ENCODE assay signal across 18 mouse cellular contexts in the genomic region with DNA sequence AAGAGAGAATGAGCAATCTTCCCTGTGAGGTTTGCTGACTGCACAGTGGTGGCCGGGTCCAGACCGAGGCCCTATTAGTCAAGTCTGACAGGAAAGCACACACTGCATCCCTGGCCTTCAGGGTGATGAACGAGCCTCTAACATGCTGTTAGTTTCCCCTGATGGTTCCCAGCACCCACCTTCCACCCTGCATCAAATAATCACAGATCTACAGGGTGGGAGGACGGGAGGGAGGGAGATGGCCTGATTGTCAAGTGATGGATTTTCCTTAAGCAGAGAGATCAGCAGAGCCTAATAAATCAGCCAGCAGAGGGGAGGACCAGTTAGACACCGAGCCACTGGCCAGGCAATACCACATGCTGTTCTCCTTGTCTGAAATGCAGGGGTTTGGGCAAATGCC.
DNase-seq lines count a peak whose midpoint lies in the region; ATAC-seq lines count a peak whose summit lies in the region.
"Had no signal": no experiment of that assay in that cellular context is flagged by ENCODE, and none has a peak within 500 bp of the region (broad histone marks: within the 10 kb centered on the region; RNA-seq: fewer than 3 reads in every experiment).

No protein-coding gene starts in this region.

- H3K4me3 ChIP-seq in hindbrain, embryonic 10.5 days: no peak overlapping the region
- H3K4me3 ChIP-seq in hindbrain, embryonic 14.5 days (replicated peaks; ENCODE audit: low read length): no peak overlapping the region
- H3K4me3 ChIP-seq in neural tube, embryonic 15.5 days (replicated peaks): no peak overlapping the region
- H3K4me3 ChIP-seq in hindbrain, embryonic 13.5 days: no peak overlapping the region
- H3K4me3 ChIP-seq: forebrain, embryonic 13.5 days; heart, embryonic 15.5 days; hindbrain, embryonic 15.5 days; midbrain, embryonic 12.5 days; myocyte had no signal

- ATAC-seq in hindbrain, embryonic 14.5 days (ENCODE audit: low FRiP score): no peak
- ATAC-seq in neural tube, embryonic 15.5 days (ENCODE audit: low FRiP score): no peak
- ATAC-seq in hindbrain, embryonic 13.5 days (ENCODE audit: low FRiP score): no peak
- ATAC-seq: forebrain, embryonic 13.5 days; liver, postnatal 0 days had no signal

- no peaks in the 10 kb centered on the region for H3K36me3 ChIP-seq in hindbrain, embryonic 10.5 days
- no peaks in the 10 kb centered on the region for H3K36me3 ChIP-seq in hindbrain, embryonic 14.5 days (replicated peaks; ENCODE audit: control insufficient read depth, insufficient read depth)
- no peaks in the 10 kb centered on the region for H3K36me3 ChIP-seq in neural tube, embryonic 15.5 days
- no peaks in the 10 kb centered on the region for H3K36me3 ChIP-seq in hindbrain, embryonic 13.5 days
- H3K36me3 ChIP-seq: heart, embryonic 15.5 days; hindbrain, embryonic 15.5 days; midbrain, embryonic 12.5 days had no signal

- no peaks in the 10 kb centered on the region for H3K27me3 ChIP-seq in hindbrain, embryonic 10.5 days (ENCODE audit: insufficient read depth, poor library complexity, severe bottlenecking)
- H3K27me3 ChIP-seq in hindbrain, embryonic 14.5 days (ENCODE audit: control insufficient read depth, insufficient read depth, low read length): no peaks in the 10 kb centered on the region
- H3K27me3 ChIP-seq in neural tube, embryonic 15.5 days (replicated peaks): no peaks in the 10 kb centered on the region
- H3K27me3 ChIP-seq in hindbrain, embryonic 13.5 days: no peaks in the 10 kb centered on the region
- H3K27me3 ChIP-seq: forebrain, embryonic 13.5 days; heart, embryonic 15.5 days; hindbrain, embryonic 15.5 days; midbrain, embryonic 12.5 days had no signal

- H3K9ac ChIP-seq in hindbrain, embryonic 14.5 days: no peak overlapping the region
- no peak overlapping the region for H3K9ac ChIP-seq in neural tube, embryonic 15.5 days (replicated peaks)
- no peak overlapping the region for H3K9ac ChIP-seq in hindbrain, embryonic 13.5 days
- H3K9ac ChIP-seq: forebrain, embryonic 13.5 days; heart, embryonic 15.5 days; hindbrain, embryonic 15.5 days; liver, postnatal 0 days; midbrain, embryonic 12.5 days had no signal

- 34% methylated on average over 5 of the region's 5 CpGs for WGBS in hindbrain, embryonic 10.5 days
- 24% methylated on average over 5 of the region's 5 CpGs for WGBS in hindbrain, embryonic 14.5 days
- 15% methylated on average over 5 of the region's 5 CpGs for WGBS in neural tube, embryonic 15.5 days
- 23% methylated on average over 5 of the region's 5 CpGs for WGBS in hindbrain, embryonic 13.5 days

- H3K4me2 ChIP-seq in hindbrain, embryonic 14.5 days (replicated peaks): no peak overlapping the region
- no peak overlapping the region for H3K4me2 ChIP-seq in neural tube, embryonic 15.5 days
- H3K4me2 ChIP-seq in hindbrain, embryonic 13.5 days: no peak overlapping the region
- H3K4me2 ChIP-seq: forebrain, embryonic 13.5 days; heart, embryonic 15.5 days; hindbrain, embryonic 15.5 days; midbrain, embryonic 12.5 days had no signal

- DNase-seq in hindbrain, embryonic 10.5 days (ENCODE audit: low spot score): peak; percentile 15
- DNase-seq in hindbrain, embryonic 14.5 days (ENCODE audit: low spot score): no peak
- peak; percentile 61 for DNase-seq in neural tube, embryonic 10.5 days (ENCODE audit: extremely low spot score, low spot score)
- no peak for DNase-seq in lung, adult 18-20 months
- no peak for DNase-seq in left cerebral cortex, postnatal 36 days (ENCODE audit: low spot score in 2 of 2)
- DNase-seq: adrenal gland, adult 8-10 months; cerebellum, postnatal 14 days; layer of hippocampus, postnatal 36 days; liver, postnatal 0 days; lung, postnatal 36 days; right cerebral cortex, postnatal 14 days had no signal

- peaks cover 6% of the 10 kb centered on the region for H3K4me1 ChIP-seq in hindbrain, embryonic 10.5 days (replicated peaks)
- 0 out of 2 replicates have a peak, but pooled peaks cover 6% of the 10 kb centered on the region for H3K4me1 ChIP-seq in hindbrain, embryonic 14.5 days (replicated peaks; ENCODE audit: control insufficient read depth, insufficient read depth, low read length)
- H3K4me1 ChIP-seq in neural tube, embryonic 15.5 days: no peaks in the 10 kb centered on the region
- H3K4me1 ChIP-seq in hindbrain, embryonic 13.5 days (replicated peaks): peaks cover 8% of the 10 kb centered on the region
- H3K4me1 ChIP-seq: forebrain, embryonic 13.5 days; heart, embryonic 15.5 days; midbrain, embryonic 12.5 days had no signal

- H3K27ac ChIP-seq in hindbrain, embryonic 10.5 days: peak overlapping the region; percentile 53; the same call in 1 of the 2 replicates
- no peak overlapping the region for H3K27ac ChIP-seq in hindbrain, embryonic 14.5 days
- H3K27ac ChIP-seq in neural tube, embryonic 15.5 days (replicated peaks): no peak overlapping the region
- peak overlapping the region; percentile 36; the same call in 1 of the 2 replicates for H3K27ac ChIP-seq in hindbrain, embryonic 13.5 days
- H3K27ac ChIP-seq: forebrain, embryonic 13.5 days; heart, embryonic 15.5 days; hindbrain, embryonic 15.5 days; midbrain, embryonic 12.5 days had no signal

- intact Hi-C loops in left cerebral cortex, postnatal 36 days (cut with DNase I): no loop called here

- no peaks in the 10 kb centered on the region for H3K9me3 ChIP-seq in hindbrain, embryonic 10.5 days
- H3K9me3 ChIP-seq in hindbrain, embryonic 14.5 days (ENCODE audit: control insufficient read depth, low read length): no peaks in the 10 kb centered on the region
- no peaks in the 10 kb centered on the region for H3K9me3 ChIP-seq in neural tube, embryonic 15.5 days (replicated peaks)
- no peaks in the 10 kb centered on the region for H3K9me3 ChIP-seq in hindbrain, embryonic 13.5 days
- H3K9me3 ChIP-seq: forebrain, embryonic 13.5 days; heart, embryonic 15.5 days; hindbrain, embryonic 15.5 days; midbrain, embryonic 12.5 days had no signal

Comparison
In these comparisons a context has a peak if more than half of its experiments do, and no peak if none do; other contexts are left out.
1. DNase-seq: peak in hindbrain, embryonic 10.5 days (single experiment) and neural tube, embryonic 10.5 days (single experiment); none in hindbrain, embryonic 14.5 days (single experiment), lung, adult 18-20 months (0 of 2) and left cerebral cortex, postnatal 36 days (0 of 2).
2. H3K27ac ChIP-seq: peak in hindbrain, embryonic 10.5 days (single experiment) and hindbrain, embryonic 13.5 days (single experiment); none in hindbrain, embryonic 14.5 days (single experiment) and neural tube, embryonic 15.5 days (single experiment).